Mouse (Mus musculus): ENCODE results near the gene Elovl6. TPM values are rescaled to one million over a fixed set of nuclear protein-coding genes. Genes with fewer than 3 reads are reported as not detected.
A peak's percentile ranks its signal among the peaks of the same experiment; 100 is the strongest.

Gene Elovl6
- total RNA-seq, 1 experiment = 118 TPM

GRCm38 (mm10) chr3:129547837-129548435, 15.8 kb downstream of the Elovl6 start:
- H3K27ac ChIP-seq (ENCODE audit: insufficient read depth, low read depth, low read length, poor library complexity, severe bottlenecking) = peak overlapping the region; percentile 33; the same call in 1 of the 2 replicates
- peak overlapping the region; percentile 15; the same call in 1 of the 2 replicates for H3K9ac ChIP-seq (ENCODE audit: insufficient read depth, low read depth, low read length, poor library complexity, severe bottlenecking)
- H3K9me3 ChIP-seq (ENCODE audit: control insufficient read depth, insufficient read depth, low read depth, low read length) = no peaks in the 10 kb centered on the region
- peaks cover 14% of the 10 kb centered on the region for H3K36me3 ChIP-seq (ENCODE audit: control insufficient read depth, insufficient read depth, low read length, poor library complexity, severe bottlenecking)
- in situ Hi-C loops (cut with MboI; ENCODE audit: low sequenced_read_pairs in 2 of 2, unreplicated experiment in 2 of 2) = no loop called here
- H3K4me3 ChIP-seq (ENCODE audit: insufficient read depth in 1 of 2, low read depth in 1 of 2, low read length in 2 of 2, poor library complexity in 1 of 2, severe bottlenecking in 1 of 2) = peak overlapping the region in 1 of 2 experiments; percentile 1; a peak in 1 of 4 replicates
- TF ChIP-seq ZNF384 (IDR thresholded peaks at IDR 0.05; ENCODE audit: low read depth, low read length) = no peak
- TF ChIP-seq MAFK (IDR thresholded peaks at IDR 0.05; ENCODE audit: insufficient read depth, low read depth, low read length) = no peak
- no peak for TF ChIP-seq ZC3H11A (IDR thresholded peaks at IDR 0.05; ENCODE audit: borderline replicate concordance, low read depth, low read length)
- TF ChIP-seq CHD2 (IDR thresholded peaks at IDR 0.05; ENCODE audit: low read depth, low read length) = no peak
- TF ChIP-seq HCFC1 (IDR thresholded peaks at IDR 0.05; ENCODE audit: borderline replicate concordance, insufficient read depth, low read length) = no peak
- no peak for DNase-seq (ENCODE audit: low read depth, low spot score)
- peaks cover 20 to 43% of the 10 kb centered on the region in 2 experiments for H3K4me1 ChIP-seq (ENCODE audit: control insufficient read depth in 2 of 2, insufficient read depth in 2 of 2, low read length in 2 of 2, poor library complexity in 1 of 2)

GRCm38 (mm10) chr3:129548760-129549159, 16.6 kb downstream of the Elovl6 start:
- no peak for TF ChIP-seq ZC3H11A (IDR thresholded peaks at IDR 0.05; ENCODE audit: borderline replicate concordance, low read depth, low read length)
- no peak for TF ChIP-seq HCFC1 (IDR thresholded peaks at IDR 0.05; ENCODE audit: borderline replicate concordance, insufficient read depth, low read length)
- TF ChIP-seq CHD2 (IDR thresholded peaks at IDR 0.05; ENCODE audit: low read depth, low read length) = no peak
- no peak for TF ChIP-seq MAFK (IDR thresholded peaks at IDR 0.05; ENCODE audit: insufficient read depth, low read depth, low read length)
- TF ChIP-seq ZNF384 (IDR thresholded peaks at IDR 0.05; ENCODE audit: low read depth, low read length) = no peak
- H3K4me1 ChIP-seq (ENCODE audit: control insufficient read depth in 2 of 2, insufficient read depth in 2 of 2, low read length in 2 of 2, poor library complexity in 1 of 2) = peaks cover 19 to 44% of the 10 kb centered on the region in 2 experiments
- in situ Hi-C loops (cut with MboI; ENCODE audit: low sequenced_read_pairs in 2 of 2, unreplicated experiment in 2 of 2) = no loop called here

GRCm38 (mm10) chr3:129549546-129549945, 17.4 kb downstream of the Elovl6 start:
- peaks cover 24 to 44% of the 10 kb centered on the region in 2 experiments for H3K4me1 ChIP-seq (ENCODE audit: control insufficient read depth in 2 of 2, insufficient read depth in 2 of 2, low read length in 2 of 2, poor library complexity in 1 of 2)
- no peak for TF ChIP-seq ZNF384 (IDR thresholded peaks at IDR 0.05; ENCODE audit: low read depth, low read length)

More at GRCm38 (mm10) chr3:129548760-129549159, 16.6 kb downstream of the Elovl6 start:
- no peak for DNase-seq (ENCODE audit: low read depth, low spot score)
- Histone ChIP-seq H3K9me3 (ENCODE audit: control insufficient read depth, insufficient read depth, low read depth, low read length) (no peaks in the 10 kb centered on the region), H3K36me3 (ENCODE audit: control insufficient read depth, insufficient read depth, low read length, poor library complexity, severe bottlenecking) (peaks cover 16% of the 10 kb centered on the region), H3K27ac (ENCODE audit: insufficient read depth, low read depth, low read length, poor library complexity, severe bottlenecking) (peak overlapping the region; percentile 84; the same call in 1 of the 2 replicates), H3K9ac (ENCODE audit: insufficient read depth, low read depth, low read length, poor library complexity, severe bottlenecking) (peak overlapping the region; percentile 20; the same call in 1 of the 2 replicates), H3K4me3 (ENCODE audit: insufficient read depth in 1 of 2, low read depth in 1 of 2, low read length in 2 of 2, poor library complexity in 1 of 2, severe bottlenecking in 1 of 2) (no peak overlapping the region)

GRCm38 (mm10) chr3:129551581-129552290, 19.6 kb downstream of the Elovl6 start:
- Histone ChIP-seq H3K4me1 (ENCODE audit: control insufficient read depth in 2 of 2, insufficient read depth in 2 of 2, low read length in 2 of 2, poor library complexity in 1 of 2) (peaks cover 22 to 32% of the 10 kb centered on the region in 2 experiments), H3K27ac (ENCODE audit: insufficient read depth, low read depth, low read length, poor library complexity, severe bottlenecking) (peak overlapping the region; percentile 89; the same call in 1 of the 2 replicates), H3K9me3 (ENCODE audit: control insufficient read depth, insufficient read depth, low read depth, low read length) (no peaks in the 10 kb centered on the region), H3K9ac (ENCODE audit: insufficient read depth, low read depth, low read length, poor library complexity, severe bottlenecking) (peak overlapping the region; percentile 64; the same call in 1 of the 2 replicates), H3K36me3 (ENCODE audit: control insufficient read depth, insufficient read depth, low read length, poor library complexity, severe bottlenecking) (peaks cover 21% of the 10 kb centered on the region), H3K4me3 (ENCODE audit: insufficient read depth in 1 of 2, low read depth in 1 of 2, low read length in 2 of 2, poor library complexity in 1 of 2, severe bottlenecking in 1 of 2) (peak overlapping the region; percentile 34 to 47)
- in situ Hi-C loops (cut with MboI; ENCODE audit: low sequenced_read_pairs in 2 of 2, unreplicated experiment in 2 of 2) = no loop called here
- TF ChIP-seq CHD2 (IDR thresholded peaks at IDR 0.05; ENCODE audit: low read depth, low read length) (peak; percentile 69; the same call in 1 of the 2 replicates), HCFC1 (IDR thresholded peaks at IDR 0.05; ENCODE audit: borderline replicate concordance, insufficient read depth, low read length) (no peak)
- no peak for DNase-seq (ENCODE audit: low read depth, low spot score)

More at GRCm38 (mm10) chr3:129549546-129549945, 17.4 kb downstream of the Elovl6 start:
- DNase-seq (ENCODE audit: low read depth, low spot score) = no peak
- Histone ChIP-seq H3K9me3 (ENCODE audit: control insufficient read depth, insufficient read depth, low read depth, low read length) (no peaks in the 10 kb centered on the region), H3K9ac (ENCODE audit: insufficient read depth, low read depth, low read length, poor library complexity, severe bottlenecking) (peak overlapping the region; percentile 20; the same call in 1 of the 2 replicates), H3K36me3 (ENCODE audit: control insufficient read depth, insufficient read depth, low read length, poor library complexity, severe bottlenecking) (peaks cover 20% of the 10 kb centered on the region), H3K27ac (ENCODE audit: insufficient read depth, low read depth, low read length, poor library complexity, severe bottlenecking) (peak overlapping the region; percentile 84; the same call in 1 of the 2 replicates), H3K4me3 (ENCODE audit: insufficient read depth in 1 of 2, low read depth in 1 of 2, low read length in 2 of 2, poor library complexity in 1 of 2, severe bottlenecking in 1 of 2) (peak overlapping the region in 1 of 2 experiments; percentile 19; a peak in 1 of 4 replicates)
- in situ Hi-C loops (cut with MboI; ENCODE audit: low sequenced_read_pairs in 2 of 2, unreplicated experiment in 2 of 2) = no loop called here
